Mouse (Mus musculus): ENCODE data around the gene Svopl. TPM values are rescaled to one million over a fixed set of nuclear protein-coding genes. Genes with fewer than 3 reads are reported as not detected.

Gene Svopl
- polyA plus RNA-seq, 1 experiment from 2014 or later = 2.6 TPM

GRCm38 (mm10) chr6:38021406-38021805, 25.4 kb downstream of the Svopl start:
- H3K9me3 ChIP-seq (ENCODE audit: low read length) = no peaks in the 10 kb centered on the region
- DNase-seq (ENCODE audit: low spot score) (no peak), ATAC-seq (no peak)
- no peak overlapping the region for H3K4me3 ChIP-seq (ENCODE audit: low read depth, low read length)
- H3K4me1 ChIP-seq (ENCODE audit: insufficient read depth, low read depth, low read length) = no peaks in the 10 kb centered on the region
- no peaks in the 10 kb centered on the region for H3K36me3 ChIP-seq (ENCODE audit: insufficient read depth, low read length)
- no peaks in the 10 kb centered on the region for H3K27me3 ChIP-seq (replicated peaks; ENCODE audit: insufficient read depth, low read length)
- 81% methylated on average over 7 of the region's 7 CpGs for WGBS
- TF ChIP-seq CTCF (IDR thresholded peaks at IDR 0.05) (no peak), EP300 (IDR thresholded peaks at IDR 0.05) (no peak)
- no peak overlapping the region for H3K9ac ChIP-seq (replicated peaks; ENCODE audit: low read depth)
- no peak overlapping the region for H3K4me2 ChIP-seq (replicated peaks; ENCODE audit: low read depth, low read length)
- H3K27ac ChIP-seq (ENCODE audit: low read length) = no peak overlapping the region

GRCm38 (mm10) chr6:38012829-38013228, 34.0 kb downstream of the Svopl start:
- Histone ChIP-seq H3K4me3 (ENCODE audit: low read depth, low read length) (no peak overlapping the region), H3K9me3 (ENCODE audit: low read length) (no peaks in the 10 kb centered on the region), H3K27ac (ENCODE audit: low read length) (no peak overlapping the region), H3K4me2 (replicated peaks; ENCODE audit: low read depth, low read length) (no peak overlapping the region), H3K27me3 (replicated peaks; ENCODE audit: insufficient read depth, low read length) (no peaks in the 10 kb centered on the region), H3K36me3 (ENCODE audit: insufficient read depth, low read length) (no peaks in the 10 kb centered on the region), H3K9ac (replicated peaks; ENCODE audit: low read depth) (no peak overlapping the region), H3K4me1 (ENCODE audit: insufficient read depth, low read depth, low read length) (no peaks in the 10 kb centered on the region)
- 91% methylated on average over 2 of the region's 2 CpGs for WGBS
- ATAC-seq (no peak), DNase-seq (ENCODE audit: low spot score) (no peak)
- no peak for TF ChIP-seq EP300 (IDR thresholded peaks at IDR 0.05)
- TF ChIP-seq CTCF (IDR thresholded peaks at IDR 0.05) = no peak

- Histone ChIP-seq H3K27ac (ENCODE audit: low read length) (no peak overlapping the region), H3K27me3 (replicated peaks; ENCODE audit: insufficient read depth, low read length) (no peaks in the 10 kb centered on the region), H3K4me3 (ENCODE audit: low read depth, low read length) (no peak overlapping the region), H3K36me3 (ENCODE audit: insufficient read depth, low read length) (no peaks in the 10 kb centered on the region), H3K4me2 (replicated peaks; ENCODE audit: low read depth, low read length) (no peak overlapping the region), H3K4me1 (ENCODE audit: insufficient read depth, low read depth, low read length) (no peaks in the 10 kb centered on the region), H3K9me3 (ENCODE audit: low read length) (no peaks in the 10 kb centered on the region), H3K9ac (replicated peaks; ENCODE audit: low read depth) (no peak overlapping the region)
- ATAC-seq (peak; percentile 44; the same call in 1 of the 2 replicates), DNase-seq (ENCODE audit: low spot score) (peak; percentile 73)
- WGBS = 7% methylated on average over 6 of the region's 6 CpGs
- TF ChIP-seq EP300 (IDR thresholded peaks at IDR 0.05) = no peak
- peak; percentile 87 for TF ChIP-seq CTCF (IDR thresholded peaks at IDR 0.05)
These were observed 39.3 kb downstream of the Svopl start for GRCm38 (mm10) chr6:38007459-38007858.

GRCm38 (mm10) chr6:37967386-37967785, 79.4 kb downstream of the Svopl start:
- no peaks in the 10 kb centered on the region for H3K27me3 ChIP-seq (replicated peaks; ENCODE audit: insufficient read depth, low read length)
- DNase-seq (ENCODE audit: low spot score) (no peak), ATAC-seq (no peak)
- H3K9ac ChIP-seq (replicated peaks; ENCODE audit: low read depth) = no peak overlapping the region
- no peaks in the 10 kb centered on the region for H3K9me3 ChIP-seq (ENCODE audit: low read length)
- 86% methylated on average over 4 of the region's 4 CpGs for WGBS
- no peak overlapping the region for H3K4me2 ChIP-seq (replicated peaks; ENCODE audit: low read depth, low read length)
- TF ChIP-seq EP300 (IDR thresholded peaks at IDR 0.05) (no peak), CTCF (IDR thresholded peaks at IDR 0.05) (no peak)
- no peak overlapping the region for H3K27ac ChIP-seq (ENCODE audit: low read length)
- H3K36me3 ChIP-seq (ENCODE audit: insufficient read depth, low read length) = peaks cover 10% of the 10 kb centered on the region; the same call in 1 of the 2 replicates
- H3K4me3 ChIP-seq (ENCODE audit: low read depth, low read length) = no peak overlapping the region
- H3K4me1 ChIP-seq (ENCODE audit: insufficient read depth, low read depth, low read length) = no peaks in the 10 kb centered on the region

- H3K27ac ChIP-seq (ENCODE audit: low read length) = no peak overlapping the region
- H3K4me3 ChIP-seq (ENCODE audit: low read depth, low read length) = no peak overlapping the region
- H3K4me1 ChIP-seq (ENCODE audit: insufficient read depth, low read depth, low read length) = no peaks in the 10 kb centered on the region
- WGBS = 77% methylated on average over 6 of the region's 6 CpGs
- H3K4me2 ChIP-seq (replicated peaks; ENCODE audit: low read depth, low read length) = no peak overlapping the region
- DNase-seq (ENCODE audit: low spot score) (no peak), ATAC-seq (no peak)
- no peak overlapping the region for H3K9ac ChIP-seq (replicated peaks; ENCODE audit: low read depth)
- H3K9me3 ChIP-seq (ENCODE audit: low read length) = no peaks in the 10 kb centered on the region
- no peak for TF ChIP-seq EP300 (IDR thresholded peaks at IDR 0.05)
- TF ChIP-seq CTCF (IDR thresholded peaks at IDR 0.05) = no peak
- H3K36me3 ChIP-seq (ENCODE audit: insufficient read depth, low read length) = peaks cover 8% of the 10 kb centered on the region; the same call in 1 of the 2 replicates
- no peaks in the 10 kb centered on the region for H3K27me3 ChIP-seq (replicated peaks; ENCODE audit: insufficient read depth, low read length)
These were observed 95.5 kb downstream of the Svopl start for GRCm38 (mm10) chr6:37951306-37951705.

- no peak for ATAC-seq
- TF ChIP-seq EP300 (IDR thresholded peaks at IDR 0.05) = no peak
- no peak for TF ChIP-seq CTCF (IDR thresholded peaks at IDR 0.05)
- Histone ChIP-seq H3K9me3 (ENCODE audit: low read length) (no peaks in the 10 kb centered on the region), H3K4me1 (ENCODE audit: insufficient read depth, low read depth, low read length) (no peaks in the 10 kb centered on the region), H3K27ac (ENCODE audit: low read length) (no peak overlapping the region), H3K4me3 (ENCODE audit: low read depth, low read length) (no peak overlapping the region), H3K36me3 (ENCODE audit: insufficient read depth, low read length) (peaks cover 6% of the 10 kb centered on the region; the same call in 1 of the 2 replicates), H3K4me2 (replicated peaks; ENCODE audit: low read depth, low read length) (no peak overlapping the region), H3K9ac (replicated peaks; ENCODE audit: low read depth) (no peak overlapping the region), H3K27me3 (replicated peaks; ENCODE audit: insufficient read depth, low read length) (no peaks in the 10 kb centered on the region)
- no peak for DNase-seq (ENCODE audit: low spot score)
- 77% methylated on average over 6 of the region's 6 CpGs for whole genome bisulfite sequencing
These were observed 110.3 kb downstream of the Svopl start for GRCm38 (mm10) chr6:37936498-37936897.

Other genes with a start within 250 kb of the Svopl start
- 5.6 and 5.8 TPM in 2 replicates for gene Trim24, start 176.2 kb downstream of the Svopl start, polyA plus RNA-seq (2015; fragmentation: Nextera tagmentation; extraction: Ambion mirVana)
- 66.6 and 99.1 TPM in 2 replicates for gene Tmem213, start 62.3 kb upstream of the Svopl start, polyA plus RNA-seq (2015; fragmentation: Nextera tagmentation; extraction: Ambion mirVana)
- 16.0 and 20.0 TPM in 2 replicates for gene Atp6v0a4, start 77.6 kb upstream of the Svopl start, polyA plus RNA-seq (2015; fragmentation: Nextera tagmentation; extraction: Ambion mirVana)
- gene D630045J12Rik, start 207.0 kb upstream of the Svopl start, polyA plus RNA-seq (2015; fragmentation: Nextera tagmentation; extraction: Ambion mirVana) = 1.2 and 1.3 TPM in 2 replicates